Mouse (Mus musculus): ENCODE measurements around the gene Get4. TPM values are rescaled to one million over a fixed set of nuclear protein-coding genes. Genes with fewer than 3 reads are reported as not detected.

Gene Get4
- 10 to 100 TPM; 40.9 to 45.2 TPM for total RNA-seq (2021)

DNA sequence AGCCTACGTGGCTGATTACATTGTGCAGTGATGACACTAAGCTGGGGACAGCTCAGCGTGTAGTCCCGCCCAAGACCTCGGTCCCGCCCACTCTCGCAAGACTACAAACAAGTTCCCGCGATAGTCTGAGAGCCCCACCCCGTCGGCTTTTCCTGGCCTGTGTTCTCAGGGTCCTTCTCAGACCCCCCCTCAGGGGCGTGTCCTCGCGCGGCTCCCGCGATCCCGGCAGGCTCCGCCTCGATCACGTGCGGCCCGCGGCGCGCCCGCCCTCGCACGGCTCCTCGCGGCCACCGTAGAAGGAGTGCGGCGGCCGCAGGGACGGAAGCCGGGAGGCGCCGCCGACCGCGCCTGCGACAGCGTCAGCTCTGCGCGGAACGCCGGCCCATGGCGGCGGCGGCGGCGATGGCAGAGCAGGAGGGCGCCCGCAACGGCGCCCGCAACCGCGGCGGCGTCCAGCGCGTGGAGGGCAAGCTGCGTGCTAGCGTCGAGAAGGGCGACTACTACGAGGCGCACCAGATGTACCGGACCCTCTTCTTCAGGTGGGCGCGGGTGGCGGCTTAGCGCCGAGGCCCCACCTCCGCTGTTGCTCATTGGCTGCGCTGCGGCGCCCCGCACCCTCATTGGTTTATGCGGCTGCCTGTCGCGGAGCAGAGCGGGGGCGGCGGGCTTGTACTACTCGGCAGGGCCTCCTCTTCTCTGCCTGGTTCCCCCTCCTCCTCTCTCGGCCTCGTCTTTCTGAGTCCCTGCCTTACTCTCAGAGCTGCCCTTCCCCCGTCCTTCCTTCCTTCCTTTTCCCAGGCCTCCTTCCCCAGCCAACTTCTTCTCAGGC, at the start of gene Get4:
Gene Get4, plus strand, starts transcription at position 244 of the 829 bp plus-strand sequence.
- intact Hi-C loops (cut with DNase I), result loop anchor here (2.0 kb wide), 1 partner anchor 51 kb away; the partner anchor contains the start of gene Sun1

GRCm38 (mm10) chr5:139203312-139203711, 48.8 kb upstream of the Get4 start:
- no peak for DNase-seq (ENCODE audit: low spot score)
- intact Hi-C loops (cut with DNase I), result no loop called here

More for the DNA sequence above, at the start of gene Get4:
- DNase-seq (ENCODE audit: low spot score), result peak; percentile 99

GRCm38 (mm10) chr5:139206081-139206480, 46.0 kb upstream of the Get4 start:
- no peak for DNase-seq (ENCODE audit: low spot score)
- intact Hi-C loops (cut with DNase I), result no loop called here

DNA sequence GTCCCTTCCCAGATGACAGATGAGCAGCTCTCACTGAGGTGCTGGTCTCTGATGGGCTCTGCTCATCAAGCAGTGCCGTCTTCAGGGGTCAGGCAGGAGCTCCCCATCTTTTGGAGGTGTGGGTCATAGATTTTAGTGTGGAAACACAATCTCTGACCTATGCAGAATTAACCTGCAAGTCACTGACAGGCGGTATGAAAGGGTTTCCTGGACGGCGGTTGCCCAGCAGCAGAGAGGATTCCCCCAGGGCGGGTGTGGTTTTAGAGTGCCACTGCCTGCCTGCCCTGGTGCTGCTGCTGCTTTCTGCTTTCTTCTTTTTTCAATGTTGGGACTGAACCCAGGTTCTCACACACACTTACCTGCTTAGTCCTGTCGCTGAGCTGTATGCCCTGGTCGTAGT, 45.6 kb upstream of the Get4 start:
- intact Hi-C loops (cut with DNase I), result no loop called here

DNA sequence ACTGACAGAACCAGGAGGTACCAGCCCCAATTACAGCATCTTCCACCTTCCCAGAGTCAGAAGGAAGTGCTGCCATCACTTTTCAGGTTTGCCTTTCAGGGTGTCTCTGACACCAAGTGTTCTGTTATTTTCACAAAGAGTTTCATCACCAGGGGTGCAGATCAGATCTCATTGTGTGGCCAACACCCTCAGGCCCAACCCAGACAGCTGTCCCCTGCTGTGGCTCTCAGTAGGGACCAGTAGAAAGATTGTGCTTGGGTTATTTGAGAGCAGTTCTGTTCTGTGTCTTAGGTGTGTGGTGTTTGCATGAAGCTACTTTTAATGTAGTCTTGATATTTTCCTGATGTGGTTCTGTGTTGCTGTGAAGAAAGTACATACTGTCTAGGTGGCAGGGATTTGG, 43.9 kb upstream of the Get4 start:
- intact Hi-C loops (cut with DNase I), result no loop called here
- DNase-seq (ENCODE audit: low spot score), result no peak

More for the DNA sequence above, 45.6 kb upstream of the Get4 start:
- DNase-seq (ENCODE audit: low spot score), result no peak

GRCm38 (mm10) chr5:139208871-139209684, 43.0 kb upstream of the Get4 start:
- no peak for DNase-seq (ENCODE audit: low spot score)
- intact Hi-C loops (cut with DNase I), result no loop called here

DNA sequence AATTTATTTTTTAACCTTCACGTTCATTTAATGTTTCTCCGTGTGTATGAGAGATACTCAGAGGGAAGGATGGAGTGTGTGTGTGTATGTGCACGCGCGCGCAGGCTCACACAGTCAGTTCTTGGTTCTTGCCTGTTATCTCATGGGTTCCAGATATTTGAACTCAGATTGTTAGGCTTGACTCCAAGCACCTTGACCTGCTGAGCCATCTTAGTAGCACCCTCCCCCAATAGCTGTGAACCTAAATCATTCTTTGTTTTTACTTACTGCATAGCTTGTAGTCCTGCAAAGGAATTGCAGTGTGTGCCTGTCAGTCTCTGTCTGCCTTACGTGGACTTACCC, 42.5 kb upstream of the Get4 start:
- intact Hi-C loops (cut with DNase I), result loop anchor here (5.0 kb wide), 1 partner anchor 38 kb away; no protein-coding TSS in a partner anchor

GRCm38 (mm10) chr5:139211737-139212385, 40.3 kb upstream of the Get4 start:
- intact Hi-C loops (cut with DNase I), result loop anchor here (5.0 kb wide), 1 partner anchor 35 kb away; no protein-coding TSS in a partner anchor

More for the DNA sequence above, 42.5 kb upstream of the Get4 start:
- no peak for DNase-seq (ENCODE audit: low spot score)

GRCm38 (mm10) chr5:139214298-139214697, 37.8 kb upstream of the Get4 start:
- intact Hi-C loops (cut with DNase I), result loop anchor here (5.0 kb wide), 1 partner anchor 33 kb away; no protein-coding TSS in a partner anchor
- no peak for DNase-seq (ENCODE audit: low spot score)

More at GRCm38 (mm10) chr5:139211737-139212385, 40.3 kb upstream of the Get4 start:
- DNase-seq (ENCODE audit: low spot score), result no peak

DNA sequence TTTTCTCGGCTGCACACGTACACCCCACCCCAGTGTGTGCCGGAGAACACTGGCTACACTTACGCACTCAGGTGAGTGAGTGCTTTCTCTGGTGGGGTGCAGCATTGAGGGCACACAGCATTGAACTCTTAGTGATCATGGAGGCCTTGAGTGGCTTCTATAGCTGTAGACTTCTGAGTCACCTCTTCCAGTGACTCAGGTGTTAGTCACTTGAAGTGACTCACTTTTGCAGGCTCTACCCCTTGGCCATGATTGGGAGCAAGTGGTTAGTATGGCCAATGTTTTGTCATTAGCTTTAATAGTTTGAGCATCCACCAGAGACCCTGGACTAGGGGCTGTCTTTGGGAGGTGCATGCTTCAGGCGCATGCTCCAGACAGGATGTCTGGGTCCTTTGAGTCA, 36.9 kb upstream of the Get4 start:
- intact Hi-C loops (cut with DNase I), result no loop called here
- DNase-seq (ENCODE audit: low spot score), result no peak

GRCm38 (mm10) chr5:139216121-139216520, 36.0 kb upstream of the Get4 start:
- no peak for DNase-seq (ENCODE audit: low spot score)
- intact Hi-C loops (cut with DNase I), result no loop called here

- intact Hi-C loops (cut with DNase I), result no loop called here
- no peak for DNase-seq (ENCODE audit: low spot score)
Measured at GRCm38 (mm10) chr5:139216774-139217173, 35.4 kb upstream of the Get4 start.

GRCm38 (mm10) chr5:139220006-139220515, 32.1 kb upstream of the Get4 start:
- intact Hi-C loops (cut with DNase I), result no loop called here
- DNase-seq (ENCODE audit: low spot score), result no peak

- intact Hi-C loops (cut with DNase I), result no loop called here
- DNase-seq (ENCODE audit: low spot score), result peak; percentile 31
Measured at GRCm38 (mm10) chr5:139220610-139221009, 31.5 kb upstream of the Get4 start.

GRCm38 (mm10) chr5:139223331-139223730, 28.8 kb upstream of the Get4 start:
- intact Hi-C loops (cut with DNase I), result no loop called here
- no peak for DNase-seq (ENCODE audit: low spot score)

DNA sequence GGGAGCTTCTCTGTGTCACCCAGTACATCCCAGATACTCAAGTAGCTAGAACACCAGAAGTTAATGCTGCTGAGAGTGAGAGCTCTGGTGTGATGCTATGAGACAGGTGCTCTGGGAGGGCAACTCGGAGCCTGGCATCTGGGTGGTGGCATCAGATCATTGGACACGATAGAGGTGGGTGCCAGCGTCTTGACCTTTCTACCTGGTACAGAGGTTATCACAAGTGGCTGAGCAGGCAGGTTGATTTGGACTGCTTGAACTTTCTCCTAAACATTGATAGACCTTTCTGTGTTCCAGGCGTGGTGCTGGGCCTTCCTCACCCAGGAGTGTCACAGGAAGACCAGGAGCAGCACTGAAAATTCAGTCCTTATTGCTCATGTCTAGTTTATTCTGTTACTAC, 24.9 kb upstream of the Get4 start:
- intact Hi-C loops (cut with DNase I), result no loop called here
- no peak for DNase-seq (ENCODE audit: low spot score)

GRCm38 (mm10) chr5:139227645-139228044, 24.5 kb upstream of the Get4 start:
- intact Hi-C loops (cut with DNase I), result no loop called here
- DNase-seq (ENCODE audit: low spot score), result no peak

DNA sequence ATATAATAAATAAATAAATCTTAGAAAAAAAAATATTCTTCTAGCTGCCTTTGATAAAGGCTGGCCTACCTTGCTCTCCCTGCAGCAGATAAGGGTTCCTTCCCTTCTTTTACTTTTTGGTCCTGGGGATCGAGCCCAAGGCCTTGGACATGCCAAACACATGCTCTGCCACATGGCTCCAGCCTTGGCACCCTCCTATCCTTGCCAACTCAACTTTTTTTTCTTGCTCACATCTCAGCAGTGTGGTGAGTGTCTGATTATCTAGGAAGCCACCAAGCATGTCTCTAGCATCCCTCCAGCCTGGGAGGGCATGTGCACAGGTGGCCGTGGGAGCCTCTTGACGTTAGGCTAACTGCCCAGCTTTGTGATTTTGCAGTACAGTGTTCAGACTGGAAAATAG, 23.8 kb upstream of the Get4 start:
- intact Hi-C loops (cut with DNase I), result no loop called here
- no peak for DNase-seq (ENCODE audit: low spot score)

DNA sequence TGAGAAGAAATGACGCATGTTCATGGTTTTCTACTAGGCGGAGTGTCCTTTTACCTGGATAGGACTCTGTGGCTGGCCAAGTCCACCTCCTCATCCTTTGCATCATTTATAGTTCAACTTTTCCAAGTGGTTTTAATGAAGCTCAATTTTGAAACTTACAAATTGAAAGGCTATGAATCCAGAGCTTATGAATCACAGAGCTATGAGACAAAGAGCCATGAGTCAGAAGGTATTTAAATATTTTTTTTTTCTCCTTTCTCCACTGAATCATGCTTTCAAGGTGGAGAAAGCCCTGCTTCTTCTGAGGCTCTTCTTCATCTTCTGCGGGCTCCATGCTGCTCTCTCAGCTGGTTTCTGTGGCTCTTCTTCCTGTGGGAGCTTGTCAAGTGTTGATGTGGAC, 22.4 kb upstream of the Get4 start:
- DNase-seq (ENCODE audit: low spot score), result no peak
- intact Hi-C loops (cut with DNase I), result no loop called here

- DNase-seq (ENCODE audit: low spot score), result no peak
- intact Hi-C loops (cut with DNase I), result no loop called here
Measured at GRCm38 (mm10) chr5:139232083-139232482, 20.0 kb upstream of the Get4 start.
